Mouse (Mus musculus) embryonic fibroblast, embryonic 13.5 days (primary cell): ENCODE measurements around the gene Cnksr1. TPM values are rescaled to one million over a fixed set of nuclear protein-coding genes. Genes with fewer than 3 reads are reported as not detected.

Experiments used
- H3K27ac ChIP-seq: 2 replicates; pipeline ENCODE4 v1.5.1; 2012; ENCODE audit warnings: low read length, control low read depth, inconsistent platforms; ENCODE audit not compliant: insufficient read depth
- H3K4me1 ChIP-seq: 2 replicates; pipeline ENCODE4 v1.6.1; 2011; ENCODE audit warnings: low read length; ENCODE audit not compliant: control insufficient read depth, insufficient read depth
- H3K4me3 ChIP-seq: 2 replicates; pipeline ENCODE4 v1.5.1; 2011; ENCODE audit warnings: mild to moderate bottlenecking, control low read depth, low read length; ENCODE audit not compliant: insufficient read depth
- CTCF ChIP-seq: IDR thresholded peaks from 2 replicates; pipeline ENCODE4 v1.5.1; 2011; ENCODE audit warnings: mild to moderate bottlenecking, control low read depth, low read length, moderate library complexity, borderline replicate concordance; ENCODE audit not compliant: insufficient read depth
- POLR2A ChIP-seq: IDR thresholded peaks from 2 replicates; pipeline ENCODE4 v1.6.1; 2011; ENCODE audit warnings: low read depth, mild to moderate bottlenecking, control low read depth, low read length, moderate library complexity
- polyA plus RNA-seq: library from polyadenylated mRNA; stranded (reverse); fragments of >200 nt; gene quantifications from 2 replicates; pipeline ENCODE4 v1.2.4, GENCODE M21; 2011; ENCODE audit warnings: low read depth; ENCODE audit not compliant: missing spikeins, insufficient read length

Gene Cnksr1
- polyA plus RNA-seq, 1 experiment: not detected

GRCm38 (mm10) chr4:134268102-134268655, 30.0 kb upstream of the Cnksr1 start:
- no peak for TF ChIP-seq POLR2A
- TF ChIP-seq CTCF: no peak

GRCm38 (mm10) chr4:134265860-134266585, 27.8 kb upstream of the Cnksr1 start:
- TF ChIP-seq POLR2A (no peak), CTCF (no peak)

More at GRCm38 (mm10) chr4:134268102-134268655, 30.0 kb upstream of the Cnksr1 start:
- Histone ChIP-seq H3K4me3 (no peak overlapping the region), H3K27ac (no peak overlapping the region), H3K4me1 (no peaks in the 10 kb centered on the region)

GRCm38 (mm10) chr4:134263191-134263590, 25.0 kb upstream of the Cnksr1 start:
- TF ChIP-seq CTCF (peak; percentile 80; the same call in 1 of the 2 replicates), POLR2A (no peak)

More at GRCm38 (mm10) chr4:134265860-134266585, 27.8 kb upstream of the Cnksr1 start:
- Histone ChIP-seq H3K27ac (no peak overlapping the region), H3K4me3 (no peak overlapping the region), H3K4me1 (no peaks in the 10 kb centered on the region)

GRCm38 (mm10) chr4:134258354-134258753, 20.2 kb upstream of the Cnksr1 start:
- TF ChIP-seq CTCF: no peak
- TF ChIP-seq POLR2A: no peak
- no peaks in the 10 kb centered on the region for H3K4me1 ChIP-seq
- H3K27ac ChIP-seq: no peak overlapping the region
- H3K4me3 ChIP-seq: no peak overlapping the region

More at GRCm38 (mm10) chr4:134263191-134263590, 25.0 kb upstream of the Cnksr1 start:
- Histone ChIP-seq H3K4me3 (no peak overlapping the region), H3K4me1 (no peaks in the 10 kb centered on the region), H3K27ac (no peak overlapping the region)

- Histone ChIP-seq H3K4me3 (no peak overlapping the region), H3K4me1 (no peaks in the 10 kb centered on the region), H3K27ac (no peak overlapping the region)
- no peak for TF ChIP-seq POLR2A
- TF ChIP-seq CTCF: no peak
Observed at GRCm38 (mm10) chr4:134257198-134258009, 19.2 kb upstream of the Cnksr1 start.

- Histone ChIP-seq H3K27ac (no peak overlapping the region), H3K4me3 (no peak overlapping the region), H3K4me1 (no peaks in the 10 kb centered on the region)
- TF ChIP-seq POLR2A (no peak), CTCF (no peak)
Observed at GRCm38 (mm10) chr4:134256407-134257197, 18.4 kb upstream of the Cnksr1 start.

- no peak overlapping the region for H3K4me3 ChIP-seq
- no peak overlapping the region for H3K27ac ChIP-seq
- TF ChIP-seq POLR2A: no peak
- no peak for TF ChIP-seq CTCF
- no peaks in the 10 kb centered on the region; the same call in 1 of the 2 replicates for H3K4me1 ChIP-seq
Observed at GRCm38 (mm10) chr4:134255854-134256253, 17.7 kb upstream of the Cnksr1 start.

GRCm38 (mm10) chr4:134254835-134255234, 16.6 kb upstream of the Cnksr1 start:
- no peaks in the 10 kb centered on the region; the same call in 1 of the 2 replicates for H3K4me1 ChIP-seq
- no peak overlapping the region for H3K4me3 ChIP-seq
- no peak for TF ChIP-seq POLR2A
- no peak for TF ChIP-seq CTCF
- no peak overlapping the region for H3K27ac ChIP-seq

- H3K4me1 ChIP-seq: no peaks in the 10 kb centered on the region; the same call in 1 of the 2 replicates
- TF ChIP-seq CTCF: no peak
- no peak for TF ChIP-seq POLR2A
- no peak within 1 kb of the TSS for H3K27ac ChIP-seq
- H3K4me3 ChIP-seq: no peak within 1 kb of the TSS
Observed at GRCm38 (mm10) chr4:134253722-134254324, 15.6 kb upstream of the Cnksr1 start, which contains the start of gene Grrp1. Grrp1 (minus strand) TSS chr4:134254106.
